Mouse (Mus musculus) forebrain, embryonic 11.5 days (tissue): ENCODE results near the gene Olfr1443. TPM values are rescaled to one million over a fixed set of nuclear protein-coding genes. Genes with fewer than 3 reads are reported as not detected.

Source experiments
- ATAC-seq: fragments of 200-750 bp; cut with Nextera tagmentation; replicated peaks from 2 replicates; pipeline ENCODE4 v1.8.0; 2017; ENCODE audit warnings: moderate TSS enrichment; ENCODE audit not compliant: low FRiP score
- DNase-seq: peaks from one replicate; pipeline ENCODE4 v3.0.0-alpha.2; 2017; ENCODE audit warnings: low spot score
- H3K27ac ChIP-seq: fragments of 300-500 bp; sonication (generic); 2 replicates; pipeline ENCODE4 v1.5.1; 2014; ENCODE audit warnings: low read depth, low read length
- H3K27me3 ChIP-seq: fragments of 300-500 bp; sonication (generic); 2 replicates; pipeline ENCODE4 v1.6.1; 2014; ENCODE audit warnings: mild to moderate bottlenecking, low read length, mixed read lengths; ENCODE audit not compliant: control insufficient read depth, insufficient read depth
- H3K36me3 ChIP-seq: fragments of 300-500 bp; sonication (generic); 2 replicates; pipeline ENCODE4 v1.6.1; 2014; ENCODE audit warnings: mild to moderate bottlenecking, low read length, moderate library complexity, mixed read lengths; ENCODE audit not compliant: control insufficient read depth, insufficient read depth
- H3K4me1 ChIP-seq: fragments of 300-500 bp; sonication (generic); replicated peaks from 2 replicates; pipeline ENCODE4 v1.6.1; 2014; ENCODE audit warnings: low read length, mixed read lengths; ENCODE audit not compliant: control insufficient read depth, insufficient read depth
- H3K4me2 ChIP-seq: fragments of 300-500 bp; sonication (generic); 2 replicates; pipeline ENCODE4 v1.6.1; 2014; ENCODE audit warnings: low read depth, mild to moderate bottlenecking, low read length, moderate library complexity, mixed read lengths; ENCODE audit not compliant: severe bottlenecking
- H3K4me3 ChIP-seq: fragments of 300-500 bp; sonication (generic); 2 replicates; pipeline ENCODE4 v1.5.1; 2014; ENCODE audit warnings: low read depth, low read length
- H3K9ac ChIP-seq: fragments of 300-500 bp; sonication (generic); 2 replicates; pipeline ENCODE4 v1.6.1; 2014; ENCODE audit warnings: low read length
- H3K9me3 ChIP-seq: fragments of 300-500 bp; sonication (generic); 2 replicates; pipeline ENCODE4 v1.6.1; 2016; ENCODE audit warnings: low read length, mixed read lengths; ENCODE audit not compliant: control insufficient read depth
- WGBS: fragments of 180-500 bp; shearing (Covaris S2); extraction: QIAGEN DNeasy Blood & Tissue Kit; methylation state at CpG from one replicate; pipeline ENCODE4 v1.1.7; 2014; 5-methylcytosine and 5-hydroxymethylcytosine counted together
- polyA plus RNA-seq: library from polyadenylated mRNA; unstranded; fragments of >200 nt; fragmentation: Nextera tagmentation; extraction: Ambion mirVana; gene quantifications from 2 replicates; pipeline ENCODE4 v1.2.1, GENCODE M21; 2014

Gene Olfr1443
- polyA plus RNA-seq, 1 experiment from 2014 or later: not detected

- DNase-seq (no peak), ATAC-seq (no peak)
- no peak within 1 kb of the TSS for H3K27ac ChIP-seq
- H3K9ac ChIP-seq: no peak within 1 kb of the TSS
- H3K27me3 ChIP-seq: no peaks in the 10 kb centered on the region
- no peaks in the 10 kb centered on the region for H3K36me3 ChIP-seq
- H3K4me3 ChIP-seq: no peak within 1 kb of the TSS
- no peaks in the 10 kb centered on the region for H3K9me3 ChIP-seq
- H3K4me2 ChIP-seq: no peak within 1 kb of the TSS
- H3K4me1 ChIP-seq: no peaks in the 10 kb centered on the region
Observed at GRCm38 (mm10) chr19:12670139-12670538, 7.8 kb upstream of the Olfr1443 start, which contains the start of gene Olfr1442. Olfr1442 (plus strand) TSS chr19:12670439.

DNA sequence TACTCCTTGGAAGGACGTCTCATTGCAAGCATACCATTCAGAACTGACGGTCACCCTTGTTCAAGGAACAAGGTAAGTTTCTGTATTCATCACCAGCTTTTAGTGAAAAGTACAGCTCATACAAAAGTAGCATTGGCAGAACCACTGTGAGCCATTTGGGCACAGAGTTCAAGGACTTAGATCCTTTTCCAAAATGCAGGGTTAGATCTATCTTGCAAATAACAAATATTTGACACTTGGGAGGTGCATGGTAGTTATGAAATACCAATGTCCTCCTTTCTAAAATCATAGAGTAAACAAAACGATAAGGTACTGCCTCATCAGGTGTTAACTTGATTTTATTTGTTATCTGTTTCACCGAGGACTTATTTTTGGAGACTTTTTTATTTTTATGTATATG lies 6.9 kb upstream of the Olfr1443 start:
- ATAC-seq: no peak
- H3K9ac ChIP-seq: no peak overlapping the region
- no peaks in the 10 kb centered on the region for H3K9me3 ChIP-seq
- DNase-seq: no peak
- no peak overlapping the region for H3K4me2 ChIP-seq
- no peak overlapping the region for H3K4me3 ChIP-seq
- no peaks in the 10 kb centered on the region for H3K4me1 ChIP-seq
- no peak overlapping the region for H3K27ac ChIP-seq
- H3K36me3 ChIP-seq: no peaks in the 10 kb centered on the region
- WGBS: 91% methylated on average over 4 of the region's 4 CpGs
- no peaks in the 10 kb centered on the region for H3K27me3 ChIP-seq

DNA sequence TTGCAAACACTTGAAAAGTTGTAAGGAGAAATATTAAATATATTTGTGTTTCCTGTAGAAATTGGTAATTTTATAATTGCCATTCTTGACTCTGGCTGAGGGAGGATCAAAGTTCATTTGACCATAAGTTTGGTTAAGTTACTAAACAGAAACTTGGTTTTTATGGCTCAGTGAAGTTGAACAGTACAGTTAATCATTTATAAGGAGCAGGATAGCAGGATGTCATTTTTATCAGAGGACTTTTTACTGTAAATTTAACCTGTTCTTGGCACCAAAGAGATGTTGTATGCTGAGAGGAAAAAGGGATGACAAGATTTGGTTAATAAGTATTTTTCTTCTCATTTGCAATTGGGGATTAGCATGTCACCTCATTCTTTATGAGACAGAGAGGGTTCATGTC lies 6.7 kb downstream of the Olfr1443 start:
- no peak for ATAC-seq
- Histone ChIP-seq H3K4me2 (no peak overlapping the region), H3K27ac (no peak overlapping the region), H3K4me3 (no peak overlapping the region), H3K4me1 (no peaks in the 10 kb centered on the region), H3K9me3 (no peaks in the 10 kb centered on the region), H3K9ac (no peak overlapping the region), H3K27me3 (no peaks in the 10 kb centered on the region), H3K36me3 (no peaks in the 10 kb centered on the region)
- DNase-seq: no peak

DNA sequence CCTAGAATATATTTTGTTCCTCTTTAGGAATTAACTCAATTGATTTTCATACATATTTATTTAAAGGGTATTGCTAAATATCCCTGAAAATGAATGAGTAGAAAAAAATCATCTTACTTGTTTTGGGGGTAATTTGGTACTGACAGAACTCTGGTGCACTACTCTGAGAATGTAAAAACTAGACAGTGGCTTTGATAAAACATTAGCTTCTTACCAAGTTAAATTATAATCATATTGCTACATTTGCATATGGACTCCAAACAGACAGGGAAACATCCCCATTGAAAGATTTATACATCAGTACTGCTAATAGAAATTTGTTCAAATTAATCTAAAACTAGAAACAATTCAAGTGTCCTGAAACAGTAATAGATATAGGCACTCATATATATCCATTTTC lies 7.3 kb downstream of the Olfr1443 start:
- no peak for ATAC-seq
- Histone ChIP-seq H3K4me1 (no peaks in the 10 kb centered on the region), H3K36me3 (no peaks in the 10 kb centered on the region), H3K27me3 (no peaks in the 10 kb centered on the region), H3K9ac (no peak overlapping the region), H3K27ac (no peak overlapping the region), H3K9me3 (no peaks in the 10 kb centered on the region), H3K4me2 (no peak overlapping the region), H3K4me3 (no peak overlapping the region)
- DNase-seq: no peak

DNA sequence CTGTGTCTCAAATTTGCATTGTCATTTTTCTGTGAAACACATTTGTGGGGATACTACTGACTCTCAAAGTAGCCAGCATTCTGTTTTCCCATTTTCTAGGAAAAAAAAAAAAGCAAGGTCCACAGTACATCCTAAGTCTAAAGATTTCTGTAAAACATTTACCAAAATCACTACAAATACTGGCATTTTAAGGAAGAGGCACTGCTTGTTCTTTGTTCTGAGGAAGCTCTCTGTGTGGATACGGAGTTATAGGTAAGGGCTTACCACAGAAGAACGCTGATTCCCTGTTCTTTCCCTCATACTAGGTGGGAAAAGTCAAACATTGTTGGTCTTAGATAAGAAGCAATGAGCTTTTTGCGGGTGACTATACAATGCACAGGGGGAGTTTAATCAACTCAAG lies 17.7 kb downstream of the Olfr1443 start, which contains the start of gene Keg1:
Gene Keg1 (plus strand): TSS at position 197 of the 400 bp plus-strand sequence.
- no peak within 1 kb of the TSS for H3K4me3 ChIP-seq
- no peaks in the 10 kb centered on the region for H3K9me3 ChIP-seq
- H3K36me3 ChIP-seq: no peaks in the 10 kb centered on the region
- DNase-seq: no peak
- H3K27ac ChIP-seq: no peak within 1 kb of the TSS
- no peak within 1 kb of the TSS for H3K9ac ChIP-seq
- no peaks in the 10 kb centered on the region for H3K27me3 ChIP-seq
- no peak within 1 kb of the TSS for H3K4me2 ChIP-seq
- WGBS: 86% methylated on average over 3 of the region's 3 CpGs
- ATAC-seq: no peak
- H3K4me1 ChIP-seq: no peaks in the 10 kb centered on the region

DNA sequence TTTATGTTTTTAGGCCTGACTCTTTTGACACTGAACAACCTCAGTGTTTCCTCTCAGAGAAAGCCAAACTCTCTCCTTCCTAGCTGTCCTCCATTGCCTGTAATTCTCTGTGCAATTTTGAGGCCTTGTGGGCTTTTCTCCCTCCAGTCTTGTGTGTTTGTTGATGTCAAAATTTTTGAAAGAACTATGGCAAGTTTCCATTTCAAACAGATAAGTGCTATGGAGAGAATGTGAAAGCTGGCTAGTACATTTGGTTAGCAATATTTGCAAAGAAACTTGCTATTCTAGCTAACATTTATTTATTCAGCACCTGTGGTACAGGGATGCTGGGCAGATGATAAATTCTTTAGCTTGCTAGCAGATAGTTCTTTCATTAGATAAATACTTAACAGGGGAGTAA lies 18.3 kb downstream of the Olfr1443 start:
- Histone ChIP-seq H3K27me3 (no peaks in the 10 kb centered on the region), H3K9ac (no peak overlapping the region), H3K4me1 (no peaks in the 10 kb centered on the region), H3K36me3 (no peaks in the 10 kb centered on the region), H3K9me3 (no peaks in the 10 kb centered on the region), H3K4me2 (no peak overlapping the region), H3K27ac (no peak overlapping the region), H3K4me3 (no peak overlapping the region)
- ATAC-seq (no peak), DNase-seq (no peak)

GRCm38 (mm10) chr19:12708458-12708857 lies 30.5 kb downstream of the Olfr1443 start:
- Histone ChIP-seq H3K9ac (no peak overlapping the region), H3K36me3 (no peaks in the 10 kb centered on the region), H3K27ac (no peak overlapping the region), H3K4me2 (no peak overlapping the region), H3K9me3 (no peaks in the 10 kb centered on the region), H3K4me3 (no peak overlapping the region), H3K27me3 (no peaks in the 10 kb centered on the region), H3K4me1 (no peaks in the 10 kb centered on the region)
- WGBS: 84% methylated on average over 2 of the region's 2 CpGs
- ATAC-seq (no peak), DNase-seq (no peak)

GRCm38 (mm10) chr19:12708986-12709385 lies 31.1 kb downstream of the Olfr1443 start:
- Histone ChIP-seq H3K27ac (no peak overlapping the region), H3K27me3 (no peaks in the 10 kb centered on the region), H3K9ac (no peak overlapping the region), H3K4me2 (no peak overlapping the region), H3K4me1 (no peaks in the 10 kb centered on the region), H3K9me3 (no peaks in the 10 kb centered on the region), H3K36me3 (no peaks in the 10 kb centered on the region), H3K4me3 (no peak overlapping the region)
- DNase-seq (no peak), ATAC-seq (no peak)

- no peak for DNase-seq
- Histone ChIP-seq H3K9ac (no peak overlapping the region), H3K4me3 (no peak overlapping the region), H3K27ac (no peak overlapping the region), H3K4me1 (no peaks in the 10 kb centered on the region), H3K27me3 (no peaks in the 10 kb centered on the region), H3K4me2 (no peak overlapping the region), H3K36me3 (no peaks in the 10 kb centered on the region), H3K9me3 (no peaks in the 10 kb centered on the region)
- 86% methylated on average over 6 of the region's 6 CpGs for WGBS
- ATAC-seq: no peak
Observed at GRCm38 (mm10) chr19:12719189-12719588, 41.3 kb downstream of the Olfr1443 start.
